Mouse (Mus musculus) stomach, postnatal 0 days (tissue): ENCODE measurements around the gene Srgn.

ENCODE experiments used
- CTCF ChIP-seq: IDR thresholded peaks from 2 replicates; pipeline ENCODE4 v1.5.1; 2016; ENCODE audit warnings: antibody characterized with exemption, low read depth, mild to moderate bottlenecking, moderate library complexity
- EP300 ChIP-seq: optimal IDR thresholded peaks from 2 replicates; pipeline ENCODE3; 2016; ENCODE audit warnings: antibody characterized with exemption

DNA sequence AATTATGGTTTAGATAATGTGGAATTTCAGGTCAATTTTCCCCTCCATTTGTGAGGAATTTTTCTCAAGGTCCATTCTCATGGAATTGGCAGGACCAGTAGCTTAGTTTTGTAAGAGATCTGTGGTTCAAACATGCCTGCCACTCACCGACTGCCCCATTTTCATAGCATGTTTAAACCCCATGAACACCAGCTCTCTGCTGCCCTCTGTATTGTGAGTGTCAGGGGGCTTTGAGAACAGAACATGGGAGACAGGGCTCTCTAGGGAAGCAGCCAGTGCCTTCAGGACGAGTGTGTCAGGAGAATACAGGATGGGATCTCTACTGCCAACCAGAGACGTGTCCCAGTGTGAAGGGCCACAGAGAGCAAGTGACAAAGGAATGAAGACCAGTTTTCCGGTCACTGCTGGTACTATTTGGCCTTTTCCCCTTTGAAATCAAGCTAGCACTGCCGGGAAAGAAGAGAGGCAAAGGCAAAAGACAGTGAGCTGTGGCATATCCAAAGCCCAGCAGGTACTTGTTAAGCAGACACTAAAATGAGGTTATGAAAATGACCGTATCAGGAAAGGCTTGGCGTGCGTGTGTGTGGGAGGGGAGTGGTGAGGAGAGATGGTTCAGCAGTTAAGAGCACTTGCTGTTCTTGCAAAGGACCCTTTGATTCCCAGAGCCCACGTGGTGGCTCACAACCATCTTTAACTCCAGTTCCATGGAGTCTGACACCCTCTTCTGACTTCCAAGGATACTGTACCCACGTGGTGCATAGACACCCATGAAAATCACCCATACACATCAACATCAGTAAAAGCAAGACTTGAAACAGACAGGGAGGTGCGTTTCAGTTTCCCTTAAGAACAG is 28.7 kb upstream of the Srgn start:
- TF ChIP-seq CTCF: peak; percentile 24; the same call in 1 of the 2 replicates
- no peak for TF ChIP-seq EP300
